Mouse (Mus musculus) cerebellum, postnatal 36 days (tissue): ENCODE measurements at regions not wholly inside any gene's neighbourhood (a gene's known extent, or its start where the extent isn't known, plus 50 kb on each side); places are given as distances from the start of the nearest gene placed in this dataset.
A peak's percentile ranks its signal among the peaks of the same experiment; 100 is the strongest.

Experiments
- DNase-seq, 2 experiments: peaks; one replicate each; pipeline ENCODE4 v3.0.0; 2021 to 2022; ENCODE audit warnings: mixed read lengths in 2 of 2

DNA sequence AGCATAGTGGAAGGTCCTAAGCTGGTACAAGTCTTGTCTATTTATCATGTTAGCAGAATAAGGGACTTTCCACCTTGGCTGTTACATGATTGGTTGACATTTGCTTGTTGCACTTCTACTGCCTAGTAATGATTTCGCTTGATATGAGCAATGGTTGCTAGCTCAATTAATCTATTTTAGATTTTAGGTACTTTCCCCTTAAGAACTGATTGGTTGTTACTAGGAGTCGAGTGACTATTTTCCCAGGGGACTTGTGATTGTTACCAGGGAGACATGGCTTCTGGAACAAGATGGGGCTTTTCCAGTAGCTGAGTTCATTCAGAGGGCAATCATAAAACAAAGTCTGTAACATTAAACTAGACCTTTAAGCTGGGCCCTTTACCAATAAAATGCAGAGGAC, 100.9 kb downstream of the Nup35 start:
- DNase-seq, result no peak

DNA sequence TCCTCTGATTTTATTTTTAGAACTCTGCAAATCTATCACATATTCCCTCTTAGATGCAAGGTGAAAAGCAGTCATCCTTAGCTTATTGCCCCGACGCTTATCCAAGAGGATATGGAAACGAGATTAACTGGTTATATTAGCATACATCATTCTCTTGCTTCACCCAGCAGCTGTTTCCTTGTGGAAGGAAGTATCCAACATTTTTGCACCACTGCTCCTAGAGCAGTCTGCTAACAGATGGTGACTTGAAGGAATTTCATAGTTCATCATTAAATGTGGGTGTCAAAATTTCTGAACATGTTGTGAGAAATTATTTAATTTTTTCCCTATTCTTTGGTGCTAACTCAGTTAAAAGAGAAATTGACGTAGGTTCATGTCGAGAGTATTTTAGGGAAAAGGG, 107.0 kb downstream of the Nup35 start:
- no peak for DNase-seq

DNA sequence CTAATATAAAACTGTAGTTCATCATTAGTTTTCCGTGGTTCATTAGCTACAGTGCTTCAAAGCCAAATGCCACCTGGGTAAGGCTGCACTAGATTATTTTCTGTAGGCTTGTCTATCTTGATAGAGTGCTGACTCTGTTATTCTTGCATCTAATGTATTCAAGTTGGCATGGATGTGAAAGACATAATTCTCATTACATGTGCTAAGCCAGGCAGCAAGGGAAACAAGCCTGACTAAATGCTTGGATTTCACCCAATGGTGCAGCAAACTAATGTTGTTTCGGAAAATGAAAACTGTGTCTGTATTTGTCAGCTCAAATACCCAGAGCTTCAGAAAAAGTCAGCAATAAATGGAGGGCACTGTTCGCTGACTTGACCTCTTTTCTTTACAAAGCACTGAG, 114.3 kb downstream of the Nup35 start:
- no peak for DNase-seq

DNA sequence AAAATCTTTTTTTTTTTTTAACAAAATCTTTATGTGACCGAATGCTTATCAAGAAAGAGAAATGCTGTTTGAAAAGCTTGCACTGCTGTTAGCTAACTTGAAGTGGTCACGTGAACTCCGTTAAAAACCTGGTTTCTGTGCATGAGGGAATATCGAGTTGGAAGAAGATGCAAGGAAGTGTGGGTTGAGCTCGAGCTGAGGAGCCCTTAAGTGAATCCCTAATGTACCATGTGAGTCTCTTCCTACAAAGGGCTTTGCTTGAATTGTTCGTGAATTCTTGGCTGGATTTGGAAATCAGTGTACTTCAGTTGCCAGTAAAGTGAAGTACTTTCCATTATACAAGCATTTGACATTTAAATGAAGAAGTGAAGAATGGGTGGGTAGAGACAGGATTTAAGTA, 129.7 kb downstream of the Nup35 start:
- no peak for DNase-seq

DNA sequence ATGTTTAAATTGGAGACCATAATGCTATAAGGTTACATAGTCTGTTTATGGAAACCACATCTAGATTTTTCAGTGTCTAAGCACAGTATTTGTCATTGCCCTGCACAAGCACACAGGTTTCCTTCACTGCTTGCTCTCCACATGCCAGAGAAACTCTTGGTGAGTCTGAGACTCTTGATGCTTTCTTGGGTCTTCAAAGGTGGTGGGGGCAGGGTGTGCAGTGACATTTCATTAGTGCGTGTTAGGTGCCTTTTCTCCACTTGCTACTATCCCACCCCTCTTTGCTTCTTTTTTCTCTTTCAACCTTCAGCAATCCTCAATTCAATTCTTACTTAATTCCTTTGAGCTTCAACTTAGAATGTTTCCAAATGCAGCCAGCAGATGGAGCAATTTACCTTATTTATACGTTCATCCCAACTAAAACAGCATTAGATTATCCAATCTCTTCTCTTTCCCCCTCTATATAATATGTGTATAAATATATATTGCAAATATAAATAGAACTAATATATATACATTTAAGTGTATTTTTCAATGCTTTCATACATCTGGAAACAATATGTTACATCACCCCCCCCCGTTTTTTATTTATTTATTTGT, 145.1 kb downstream of the Nup35 start:
- peak in 1 of 2 experiments; percentile 46 for DNase-seq

DNA sequence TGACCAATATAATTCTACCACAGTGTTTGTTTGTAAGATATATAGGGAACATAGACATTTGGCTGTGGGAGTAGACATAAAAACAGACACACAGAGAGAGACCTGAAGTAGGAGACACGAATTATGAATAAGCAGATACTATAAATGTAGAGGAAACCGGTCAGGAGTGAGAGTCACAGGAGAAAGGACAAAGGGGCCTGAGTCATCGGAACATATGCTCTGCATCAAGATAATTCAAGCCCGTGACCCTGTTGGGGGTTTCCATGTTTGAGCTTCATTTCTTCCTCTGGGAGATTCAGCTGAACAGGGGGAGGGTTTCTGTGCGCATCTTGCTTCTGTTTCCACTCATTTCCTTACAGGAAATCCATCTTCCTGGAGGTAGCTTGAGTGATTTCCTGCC, 154.1 kb downstream of the Nup35 start:
- DNase-seq, result peak; percentile 4 to 9

DNA sequence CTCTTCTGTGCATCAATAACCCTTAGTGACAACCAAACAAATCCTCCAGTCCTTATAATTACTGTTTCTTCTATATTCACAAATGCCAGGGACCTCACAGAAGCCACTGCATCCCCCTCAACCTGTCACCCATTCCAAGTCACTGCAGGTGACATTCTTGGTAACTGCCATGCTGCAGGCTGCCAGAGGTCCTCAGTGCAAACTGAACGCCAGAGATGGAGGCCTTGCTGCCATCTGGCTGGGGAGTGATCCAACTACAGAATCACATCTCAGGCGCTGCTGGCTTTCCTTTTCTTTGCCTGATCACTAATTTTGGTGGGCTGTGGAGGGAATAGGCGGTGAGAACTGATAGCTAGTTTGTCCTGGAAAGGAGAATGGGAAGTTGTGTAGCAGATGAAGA, 155.4 kb downstream of the Nup35 start:
- DNase-seq, result peak; percentile 38 to 43

DNA sequence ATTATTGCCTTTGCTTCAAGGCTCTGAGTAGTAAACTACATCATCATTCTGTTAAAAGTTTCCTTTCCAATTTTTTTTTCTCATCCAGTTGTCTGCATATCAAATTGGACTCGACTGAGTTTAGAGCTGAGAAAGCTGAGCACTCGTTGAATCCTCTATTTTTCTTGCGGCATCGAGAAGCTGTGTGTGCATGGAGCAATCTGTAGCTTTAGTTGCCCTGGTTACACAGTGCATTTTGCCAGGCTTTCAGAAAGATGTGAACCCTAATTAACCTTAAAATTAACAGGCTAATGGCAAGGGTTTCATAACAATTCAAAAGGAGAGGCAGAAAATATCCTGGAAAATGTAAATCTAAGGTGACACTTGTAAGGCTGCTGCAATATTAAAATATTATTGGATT, 169.3 kb downstream of the Nup35 start:
- no peak for DNase-seq

DNA sequence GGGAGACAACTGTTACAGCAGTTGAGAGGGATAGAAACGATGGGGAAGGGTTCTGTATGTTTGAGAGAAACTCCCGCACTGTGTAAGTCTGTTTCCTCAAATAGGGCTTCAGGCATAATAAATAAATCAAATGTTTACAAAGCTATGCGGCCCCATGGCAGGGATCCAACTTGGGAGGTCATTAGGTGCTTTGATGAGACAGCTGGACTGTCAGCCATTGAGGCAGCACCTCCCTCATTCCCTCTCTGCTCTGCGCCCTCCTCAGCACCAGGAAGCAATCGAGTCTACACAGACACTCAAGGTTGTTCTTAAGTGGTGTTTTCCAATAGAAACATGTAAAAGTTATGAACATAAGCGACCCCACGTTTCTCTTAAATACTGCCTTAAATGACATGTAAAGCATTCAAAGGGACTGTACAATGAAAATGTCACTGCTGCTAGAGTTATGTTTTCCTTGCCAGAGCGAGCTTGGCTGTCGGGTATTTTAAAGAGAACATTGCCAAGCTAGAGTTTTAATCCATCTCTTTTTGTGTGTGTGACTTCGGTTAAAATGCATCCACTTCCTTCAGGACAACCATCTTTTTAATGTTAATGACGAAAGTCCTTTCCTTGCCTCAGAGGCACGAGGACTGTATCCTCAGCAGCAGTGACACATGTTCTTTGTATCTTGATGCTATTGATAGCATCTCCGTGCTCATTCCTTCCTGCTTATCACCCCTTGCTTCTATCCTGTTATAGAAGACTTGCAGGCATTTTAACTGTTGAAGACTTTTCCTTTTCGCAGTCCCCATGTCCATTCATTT, 176.5 kb downstream of the Nup35 start:
- no peak for DNase-seq

DNA sequence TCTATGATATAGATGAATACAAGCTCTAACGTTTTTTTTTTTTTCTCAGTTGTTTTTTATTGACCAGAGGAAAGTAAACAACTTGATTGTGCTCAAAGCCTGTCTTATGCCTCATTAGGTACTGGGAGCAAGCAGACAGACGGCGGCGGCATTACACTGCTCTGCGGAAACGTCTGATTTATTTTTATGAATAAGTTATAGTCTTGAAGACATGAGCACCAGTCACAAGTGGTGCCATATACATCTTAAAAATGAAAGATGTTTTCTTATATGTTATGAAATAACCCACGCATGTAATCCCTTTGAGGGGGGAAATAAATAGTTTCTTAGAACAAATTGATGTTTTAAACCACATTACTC, 177.1 kb downstream of the Nup35 start:
- DNase-seq, result no peak

DNA sequence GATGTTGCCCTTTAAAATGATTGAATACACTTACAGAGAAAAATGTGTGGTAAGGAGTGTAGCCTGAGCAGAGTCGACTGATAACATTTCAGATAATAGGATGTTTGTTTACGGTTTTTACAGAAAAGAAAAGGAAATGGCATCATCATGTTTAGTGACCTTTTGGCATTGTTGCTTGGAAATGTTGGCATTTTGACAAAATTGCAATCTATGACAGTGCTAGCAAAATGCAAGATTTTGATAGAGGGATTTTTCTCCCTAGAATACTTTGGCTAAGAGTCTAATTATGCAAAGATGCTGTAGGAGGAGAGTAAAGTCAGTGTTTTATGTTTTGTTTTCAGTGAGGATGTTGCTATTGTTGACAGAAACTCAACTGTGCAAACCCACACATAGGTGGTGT, 202.2 kb downstream of the Nup35 start:
- no peak for DNase-seq

DNA sequence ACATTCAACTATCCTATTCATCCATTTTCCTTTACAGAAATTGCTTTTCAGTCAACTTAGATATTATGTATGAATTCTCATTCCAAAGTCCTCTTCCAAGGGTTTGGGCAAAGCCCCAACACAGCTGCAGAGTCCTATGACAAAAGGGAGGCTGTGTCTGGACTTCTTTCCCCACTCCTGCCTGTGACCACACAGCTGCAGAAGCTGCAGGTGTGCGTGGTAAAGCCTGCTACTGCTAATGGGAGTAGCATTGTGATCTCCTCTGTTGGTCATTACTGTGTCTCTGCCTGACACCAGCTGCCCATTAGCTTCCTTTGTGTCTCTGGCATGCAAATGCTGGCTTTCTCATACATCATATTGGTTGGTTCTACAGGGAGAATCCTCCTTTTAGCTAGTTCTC, 234.0 kb downstream of the Nup35 start:
- no peak for DNase-seq

DNA sequence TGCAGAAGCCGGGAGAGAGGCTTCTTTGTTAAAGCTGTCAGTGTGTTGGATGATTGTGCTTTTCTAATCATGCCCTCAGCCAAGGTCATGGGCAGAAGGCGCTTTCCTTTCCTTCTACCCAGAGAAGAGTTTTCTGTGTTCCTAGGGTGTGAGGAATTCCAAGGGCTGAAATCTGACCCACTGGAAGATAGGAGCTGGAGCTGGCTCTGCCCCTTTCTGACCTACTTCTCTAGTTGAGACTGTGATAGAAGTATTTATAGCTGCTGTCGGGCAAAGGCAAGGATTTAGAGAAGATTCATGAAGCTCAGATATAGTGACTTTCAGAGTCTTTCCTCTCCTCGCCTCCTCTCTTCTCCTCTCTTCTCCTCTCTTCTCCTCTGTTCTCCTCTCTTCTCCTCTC, 238.2 kb downstream of the Nup35 start:
- DNase-seq, result no peak

DNA sequence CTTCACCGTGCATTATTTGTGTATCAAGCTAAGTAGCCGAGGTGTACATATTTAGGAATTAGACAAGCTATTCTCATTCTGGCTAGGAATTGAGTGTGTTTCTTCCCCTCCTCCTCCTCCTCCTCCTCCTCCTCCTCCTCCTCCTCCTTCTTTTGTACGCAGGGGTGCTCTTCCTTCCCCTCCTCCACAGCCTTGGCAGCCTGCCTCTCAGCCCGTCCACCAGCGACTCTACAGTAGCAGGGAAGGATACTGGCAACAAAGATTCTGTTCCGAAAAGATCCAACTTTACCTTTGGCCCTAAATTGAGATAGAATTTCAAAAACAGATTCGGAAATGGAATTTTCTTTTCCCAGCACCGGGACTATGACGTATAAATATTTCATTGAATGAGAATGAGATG, 253.0 kb downstream of the Nup35 start:
- peak; percentile 14 to 47 for DNase-seq

DNA sequence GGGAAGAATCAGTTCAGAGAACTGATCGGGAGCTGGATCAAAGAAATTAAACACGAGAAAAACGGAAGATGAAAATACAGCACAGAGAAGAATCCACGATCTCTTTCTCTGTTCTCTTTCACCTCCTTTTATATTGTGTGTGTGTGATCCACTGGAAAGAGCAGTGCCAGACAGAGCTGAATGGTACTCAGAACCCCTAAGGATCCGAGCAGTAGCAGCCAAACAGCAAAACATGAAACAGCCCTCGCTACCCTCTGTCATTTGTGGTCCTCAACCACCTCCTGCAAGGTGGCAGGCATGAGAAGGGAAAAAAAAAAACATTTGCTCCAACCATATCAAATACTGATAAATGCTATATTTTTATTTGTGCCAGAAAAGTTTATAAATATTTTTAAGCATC, 253.4 kb downstream of the Nup35 start:
- DNase-seq, result no peak

DNA sequence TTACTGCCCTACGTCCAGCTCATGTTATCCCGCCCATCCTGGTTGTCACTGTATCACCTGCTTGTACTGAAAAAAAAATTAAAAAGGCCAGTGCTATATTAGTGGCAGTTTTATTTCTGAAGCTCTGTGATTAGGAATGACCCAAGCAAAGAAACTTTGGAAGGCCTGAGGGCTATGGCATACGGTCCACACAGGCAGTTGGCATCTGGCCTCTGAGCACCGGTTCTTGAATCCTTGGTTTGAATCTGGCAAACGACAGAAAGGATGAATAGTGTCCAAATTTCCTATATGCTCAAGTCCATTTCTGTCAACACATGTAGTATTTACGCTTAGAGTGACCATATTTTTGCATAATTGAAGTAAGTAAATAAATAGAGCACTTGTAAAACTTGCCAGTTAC, 254.3 kb downstream of the Nup35 start:
- DNase-seq, result no peak

DNA sequence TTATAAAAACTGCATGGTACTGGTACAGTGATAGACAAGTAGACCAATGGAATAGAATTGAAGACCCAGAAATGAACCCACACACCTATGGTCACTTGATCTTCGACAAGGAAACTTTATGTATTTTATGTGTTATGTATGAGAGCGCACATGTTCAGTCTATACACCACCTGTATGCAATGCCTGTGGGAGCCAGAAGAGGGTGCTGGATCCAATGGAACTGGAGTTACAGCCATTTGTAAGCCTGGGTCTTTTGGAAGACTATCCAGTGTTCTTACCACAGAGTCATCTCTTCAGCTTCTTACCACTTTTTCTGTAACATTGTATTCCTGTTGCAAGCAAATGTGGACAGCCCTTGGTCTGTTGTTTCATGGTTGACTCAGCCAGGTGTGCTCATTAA, 261.4 kb downstream of the Nup35 start:
- no peak for DNase-seq

DNA sequence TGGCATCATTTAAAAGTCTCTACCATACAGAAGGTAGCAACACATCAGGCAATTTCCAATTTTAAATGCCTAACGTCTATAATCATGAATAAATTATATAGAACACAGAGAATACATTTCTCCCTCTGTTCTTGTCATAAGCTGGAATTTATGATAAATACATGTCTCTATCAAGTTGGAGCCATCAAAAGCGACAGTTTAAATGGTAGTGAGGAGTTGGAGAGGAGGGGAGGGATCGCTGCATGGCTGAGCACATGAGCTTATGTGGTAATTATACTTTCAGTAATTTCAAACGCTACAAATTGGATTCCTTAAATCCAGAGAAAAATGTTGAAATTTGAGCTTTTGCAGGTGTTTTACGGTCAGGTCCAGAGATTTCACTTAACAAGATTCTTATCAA, 267.2 kb downstream of the Nup35 start:
- no peak for DNase-seq

DNA sequence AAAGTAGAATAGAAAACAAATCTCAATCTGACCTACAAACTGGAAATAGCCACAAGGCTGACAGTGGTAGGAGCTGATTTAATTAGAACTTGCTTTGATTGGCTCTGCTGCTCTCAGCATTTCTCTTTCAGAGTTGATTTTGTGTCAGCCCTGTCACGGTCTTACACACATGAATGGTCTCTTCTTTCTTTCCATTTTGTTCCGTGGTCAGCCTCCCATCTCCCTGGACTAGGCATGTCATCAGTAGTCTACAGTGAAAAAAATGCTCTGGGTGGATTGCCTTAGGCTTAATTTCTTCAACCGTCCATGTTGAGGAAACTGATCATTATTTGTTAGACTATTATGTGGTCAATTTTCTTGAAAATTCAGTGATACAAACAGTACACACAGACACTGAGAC, 285.0 kb downstream of the Nup35 start:
- DNase-seq, result no peak

DNA sequence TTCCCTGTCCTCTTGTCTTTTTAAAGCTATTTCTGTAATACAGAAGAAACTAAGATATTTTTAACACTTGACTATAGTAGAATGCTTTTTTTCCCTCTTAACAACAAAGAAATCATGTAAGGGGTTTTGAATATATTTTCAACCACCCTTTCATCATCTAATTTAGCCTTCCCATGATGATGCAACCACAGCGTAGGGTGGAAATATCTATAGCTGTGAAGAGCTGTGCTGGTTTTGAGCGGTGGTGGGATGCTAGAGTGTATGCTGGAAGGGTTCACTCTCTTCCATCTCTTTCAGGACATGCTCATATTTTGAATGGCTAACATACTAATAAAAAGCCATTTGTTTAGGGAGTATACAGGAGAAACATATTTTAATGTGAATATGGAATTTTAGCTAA, 296.4 kb downstream of the Nup35 start:
- no peak for DNase-seq

DNA sequence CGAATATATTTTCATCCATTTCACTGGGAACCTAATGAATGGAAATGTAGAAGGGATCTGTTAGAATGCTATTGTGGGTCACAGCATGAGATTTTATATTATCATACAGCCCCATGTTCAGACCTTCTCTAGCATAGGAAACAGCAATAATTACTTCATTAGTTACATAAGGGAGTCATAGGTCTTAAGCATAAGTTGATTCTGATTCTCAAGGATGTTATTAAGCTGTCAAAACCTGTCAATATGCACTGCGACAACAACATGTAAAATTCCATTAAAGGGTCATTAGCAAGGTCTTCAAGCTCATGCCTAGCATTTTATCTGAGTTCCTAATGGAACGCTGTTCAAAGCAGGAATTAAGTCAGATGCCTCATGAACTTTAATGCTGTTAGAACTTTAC, 328.5 kb downstream of the Nup35 start:
- no peak for DNase-seq

DNA sequence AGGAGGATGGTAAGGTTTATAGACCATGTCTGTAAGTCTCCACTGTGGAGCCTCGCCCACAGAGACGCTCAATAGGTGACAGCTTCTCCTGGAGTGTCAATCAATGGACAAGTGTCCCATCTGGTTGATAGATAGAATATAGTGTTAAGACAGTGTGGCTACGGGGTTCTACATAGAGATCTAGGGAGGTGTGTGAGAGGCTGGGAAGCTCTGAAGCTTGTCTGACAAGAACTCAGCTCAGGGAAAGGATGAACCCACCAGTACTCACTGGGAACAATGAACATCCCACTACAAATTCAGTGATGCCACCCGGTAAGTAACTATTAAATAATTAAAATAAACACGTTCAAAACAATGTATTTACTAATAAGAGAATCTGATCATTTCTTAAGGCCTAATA, 349.7 kb downstream of the Nup35 start:
- no peak for DNase-seq

DNA sequence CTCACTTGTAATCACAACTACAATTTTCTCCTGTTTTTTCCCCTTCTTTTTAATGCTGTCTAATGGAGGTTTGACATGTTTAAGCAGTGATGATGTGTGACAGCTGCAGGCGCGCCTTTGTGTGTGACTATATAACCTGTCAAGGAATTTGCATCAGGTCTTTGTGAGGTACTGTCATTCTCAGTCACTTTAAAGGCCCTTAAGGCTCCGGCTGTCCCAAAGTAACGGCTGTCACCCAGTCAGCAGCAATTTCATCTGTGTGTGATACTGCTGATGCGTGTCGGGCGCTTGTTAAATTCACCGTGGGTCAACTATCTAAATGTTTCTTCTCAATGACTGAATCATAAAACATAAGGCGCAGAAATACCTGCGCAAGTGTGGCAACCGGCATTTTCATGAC, 350.2 kb downstream of the Nup35 start:
- DNase-seq, result no peak

DNA sequence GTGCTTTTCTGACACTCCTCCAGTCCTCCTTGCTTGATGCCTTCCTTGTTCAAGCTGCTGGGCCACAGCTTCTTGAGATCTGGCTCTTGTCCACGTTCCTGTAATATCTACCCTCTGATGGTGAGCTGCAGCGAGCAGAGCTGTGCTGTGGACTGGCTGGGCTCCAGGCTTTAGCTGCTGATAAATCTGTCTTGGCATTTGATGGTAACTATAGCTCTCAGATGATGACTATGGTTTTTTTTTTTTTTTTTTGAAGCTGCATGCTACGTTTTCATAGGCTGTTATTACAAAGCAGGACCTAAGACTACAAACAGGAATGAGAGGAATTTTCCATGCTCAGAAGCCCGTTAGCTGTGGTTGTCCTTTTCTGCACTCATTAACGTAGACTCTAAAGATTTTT, 352.3 kb downstream of the Nup35 start:
- DNase-seq, result no peak

DNA sequence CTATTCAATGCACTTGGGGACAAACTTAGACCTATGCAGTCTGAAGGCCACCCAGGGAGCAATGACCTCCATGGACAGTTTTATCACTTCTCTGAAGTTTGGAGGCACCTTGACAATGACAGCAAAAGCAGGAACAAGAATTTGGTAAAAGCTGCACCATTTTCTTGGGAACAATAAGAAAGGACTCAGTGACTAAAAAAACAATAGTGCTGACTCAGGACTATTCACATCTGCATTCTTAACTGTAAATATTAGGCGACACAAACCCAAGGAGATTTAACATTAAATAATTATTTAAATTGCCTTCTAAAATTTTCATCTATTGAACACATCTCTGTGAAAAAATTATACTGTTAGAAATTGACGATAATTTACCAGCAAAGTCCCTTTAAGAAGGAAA, 356.2 kb downstream of the Nup35 start:
- no peak for DNase-seq
